Mouse (Mus musculus) hindbrain, embryonic 13.5 days (tissue): ENCODE results near the gene Olfr747. TPM values are rescaled to one million over a fixed set of nuclear protein-coding genes. Genes with fewer than 3 reads are reported as not detected.
"Not testable (repeated sequence)": the region's sequence is repeated elsewhere in the genome, so short reads cannot be mapped to it uniquely, and the experiment has no call there.

Experiments used
- ATAC-seq: fragments of 200-750 bp; cut with Nextera tagmentation; 2 replicates; pipeline ENCODE4 v1.8.0; 2017; ENCODE audit warnings: moderate TSS enrichment; ENCODE audit not compliant: low FRiP score
- H3K27ac ChIP-seq: fragments of 300-500 bp; sonication (generic); 2 replicates; pipeline ENCODE4 v1.5.1; 2015; ENCODE audit warnings: inconsistent platforms, mild to moderate bottlenecking, moderate library complexity
- H3K27me3 ChIP-seq: fragments of 300-500 bp; sonication (generic); 2 replicates; pipeline ENCODE4 v1.6.1; 2015; ENCODE audit warnings: mild to moderate bottlenecking, inconsistent platforms
- H3K36me3 ChIP-seq: fragments of 300-500 bp; sonication (generic); 2 replicates; pipeline ENCODE4 v1.6.1; 2015; ENCODE audit warnings: mild to moderate bottlenecking, inconsistent platforms
- H3K4me1 ChIP-seq: fragments of 300-500 bp; sonication (generic); replicated peaks from 2 replicates; pipeline ENCODE4 v1.6.1; 2015; ENCODE audit warnings: inconsistent platforms
- H3K4me2 ChIP-seq: fragments of 300-500 bp; sonication (generic); 2 replicates; pipeline ENCODE4 v1.6.1; 2015; ENCODE audit warnings: inconsistent platforms, mild to moderate bottlenecking, moderate library complexity
- H3K4me3 ChIP-seq: fragments of 300-500 bp; sonication (generic); 2 replicates; pipeline ENCODE4 v1.5.1; 2015; ENCODE audit warnings: mild to moderate bottlenecking, inconsistent platforms
- H3K9ac ChIP-seq: fragments of 300-500 bp; sonication (generic); 2 replicates; pipeline ENCODE4 v1.6.1; 2015; ENCODE audit warnings: mild to moderate bottlenecking, inconsistent platforms
- H3K9me3 ChIP-seq: fragments of 300-500 bp; sonication (generic); 2 replicates; pipeline ENCODE4 v1.6.1; 2016; ENCODE audit warnings: inconsistent platforms
- WGBS: fragments of 180-500 bp; shearing (Covaris S2); methylation state at CpG from one replicate; pipeline ENCODE4 v1.1.7; 2015; 5-methylcytosine and 5-hydroxymethylcytosine counted together
- polyA plus RNA-seq: library from polyadenylated mRNA; unstranded; fragments of >200 nt; fragmentation: Nextera tagmentation; extraction: Ambion mirVana; gene quantifications from 2 replicates; pipeline ENCODE4 v1.2.1, GENCODE M21; 2015

Olfr747 gene
- polyA plus RNA-seq = not detected in 2 replicates

GRCm38 (mm10) chr14:50693106-50693505, at the start of gene Olfr747:
Gene Olfr747 (minus strand): TSS chr14:50693206.
- Histone ChIP-seq H3K9me3 (no peaks in the 10 kb centered on the region), H3K4me1 (no peaks in the 10 kb centered on the region), H3K36me3 (no peaks in the 10 kb centered on the region), H3K4me2 (no peak within 1 kb of the TSS), H3K9ac (no peak within 1 kb of the TSS), H3K27ac (no peak within 1 kb of the TSS), H3K4me3 (no peak within 1 kb of the TSS), H3K27me3 (no peaks in the 10 kb centered on the region)
- WGBS = 92% methylated on average over 3 of the region's 3 CpGs
- no peak for ATAC-seq

- H3K9me3 ChIP-seq = no peaks in the 10 kb centered on the region
- whole genome bisulfite sequencing = 67% methylated on average over 2 of the region's 2 CpGs
- no peak for ATAC-seq
- H3K4me2 ChIP-seq = no peak overlapping the region
- H3K4me3 ChIP-seq = no peak overlapping the region
- H3K27me3 ChIP-seq = no peaks in the 10 kb centered on the region
- H3K9ac ChIP-seq = no peak overlapping the region
- no peaks in the 10 kb centered on the region for H3K36me3 ChIP-seq
- H3K27ac ChIP-seq = no peak overlapping the region
- H3K4me1 ChIP-seq = no peaks in the 10 kb centered on the region
Measured at GRCm38 (mm10) chr14:50741584-50741983, 48.6 kb upstream of the Olfr747 start.

DNA sequence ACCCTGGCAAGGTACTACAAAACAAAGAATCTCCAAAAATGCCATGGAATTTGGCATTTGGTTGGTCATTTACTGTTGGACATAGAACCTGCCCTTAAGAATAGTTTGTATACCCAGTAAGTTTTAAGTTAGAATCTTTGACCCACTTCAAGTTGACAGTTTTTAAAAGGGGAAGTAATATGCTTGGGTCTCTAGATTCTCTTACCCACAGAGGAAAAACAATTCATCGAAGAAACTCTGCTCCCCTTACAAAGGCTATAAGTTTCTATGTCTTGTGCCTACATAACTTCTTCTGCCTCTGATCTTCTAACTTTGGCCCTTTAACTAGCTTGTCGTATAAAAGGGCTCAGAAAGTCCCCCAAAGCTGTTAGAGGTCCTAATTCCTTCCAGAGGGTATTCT, 47.3 kb upstream of the Olfr747 start:
- WGBS = 82% methylated on average over 2 of the region's 2 CpGs
- H3K4me1 ChIP-seq = no peaks in the 10 kb centered on the region
- no peaks in the 10 kb centered on the region for H3K9me3 ChIP-seq
- no peak overlapping the region for H3K27ac ChIP-seq
- H3K4me3 ChIP-seq = no peak overlapping the region
- ATAC-seq = no peak
- no peak overlapping the region for H3K9ac ChIP-seq
- no peaks in the 10 kb centered on the region for H3K36me3 ChIP-seq
- H3K27me3 ChIP-seq = no peaks in the 10 kb centered on the region
- H3K4me2 ChIP-seq = no peak overlapping the region

- not testable (repeated sequence) for H3K4me1 ChIP-seq, H3K27ac ChIP-seq, H3K27me3 ChIP-seq, H3K36me3 ChIP-seq, H3K9me3 ChIP-seq, H3K9ac ChIP-seq, H3K4me3 ChIP-seq, H3K4me2 ChIP-seq, ATAC-seq
- 94% methylated on average over 4 of the region's 4 CpGs for WGBS
Measured at GRCm38 (mm10) chr14:50722371-50722770, 29.4 kb upstream of the Olfr747 start.

- not testable (repeated sequence) for H3K27ac ChIP-seq, H3K4me1 ChIP-seq, H3K9ac ChIP-seq, H3K4me3 ChIP-seq, H3K4me2 ChIP-seq, H3K27me3 ChIP-seq, H3K36me3 ChIP-seq, ATAC-seq, H3K9me3 ChIP-seq
- 92% methylated on average over 15 of the region's 15 CpGs for WGBS
Measured at GRCm38 (mm10) chr14:50719875-50720274, 26.9 kb upstream of the Olfr747 start.

GRCm38 (mm10) chr14:50707073-50707472, 14.1 kb upstream of the Olfr747 start, which contains the start of gene Olfr748:
Gene Olfr748 (plus strand): TSS chr14:50707373.
- WGBS = 73% methylated on average over 1 of the region's 1 CpGs
- no peak within 1 kb of the TSS for H3K4me3 ChIP-seq
- ATAC-seq = no peak

DNA sequence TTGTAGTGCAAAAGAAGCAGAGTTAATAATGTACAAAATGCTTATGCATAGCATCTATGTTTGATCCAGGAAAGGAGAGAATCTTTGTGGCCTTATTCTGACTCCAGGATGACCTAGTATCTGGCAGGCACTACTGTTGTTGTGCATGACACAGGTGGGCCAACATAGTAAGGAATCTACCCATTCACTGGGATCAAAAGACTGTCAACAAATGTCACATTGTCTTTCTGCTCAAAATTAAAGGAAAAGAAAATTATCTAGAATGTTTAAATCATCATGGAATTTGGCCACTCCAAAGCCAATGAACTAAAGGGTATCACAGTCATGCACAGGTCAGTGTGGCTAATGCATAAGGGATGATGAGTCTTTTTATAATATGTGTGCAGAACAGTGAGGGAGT, 46.2 kb downstream of the Olfr747 start, which contains the start of gene Olfr746:
TSS of gene Olfr746 (plus strand) at position 301 of the 400 bp plus-strand sequence.
- H3K4me3 ChIP-seq = no peak within 1 kb of the TSS
- H3K9ac ChIP-seq = no peak within 1 kb of the TSS
- no peak for ATAC-seq
- H3K4me2 ChIP-seq = no peak within 1 kb of the TSS
- H3K4me1 ChIP-seq = no peaks in the 10 kb centered on the region
- no peaks in the 10 kb centered on the region for H3K36me3 ChIP-seq
- no peak within 1 kb of the TSS for H3K27ac ChIP-seq
- no peaks in the 10 kb centered on the region for H3K27me3 ChIP-seq
- no peaks in the 10 kb centered on the region for H3K9me3 ChIP-seq

More at GRCm38 (mm10) chr14:50707073-50707472, 14.1 kb upstream of the Olfr747 start, which contains the start of gene Olfr748:
- no peak within 1 kb of the TSS for H3K4me2 ChIP-seq
- no peaks in the 10 kb centered on the region for H3K27me3 ChIP-seq
- H3K9ac ChIP-seq = no peak within 1 kb of the TSS
- no peaks in the 10 kb centered on the region for H3K36me3 ChIP-seq
- H3K9me3 ChIP-seq = no peaks in the 10 kb centered on the region
- no peaks in the 10 kb centered on the region for H3K4me1 ChIP-seq
- H3K27ac ChIP-seq = no peak within 1 kb of the TSS

DNA sequence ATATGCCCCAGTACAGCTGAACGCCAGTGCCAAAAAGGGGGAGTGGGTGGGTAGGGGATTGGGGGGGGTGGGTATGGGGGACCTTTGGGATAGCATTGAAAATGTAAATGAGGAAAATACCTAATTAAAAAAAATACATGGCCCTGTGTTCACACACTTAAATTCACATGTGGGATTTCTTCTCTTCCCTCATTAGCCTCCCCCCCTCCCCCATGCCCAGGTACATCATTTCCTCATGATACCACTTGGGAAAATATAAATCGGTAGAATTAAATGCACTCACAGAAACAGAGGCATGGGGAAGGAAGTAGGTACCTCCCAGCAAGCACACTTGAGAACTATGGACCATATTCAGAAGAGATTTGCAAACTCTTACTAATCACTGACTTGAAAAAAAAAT, 53.9 kb downstream of the Olfr747 start, which contains the start of gene Olfr745:
TSS of gene Olfr745 (plus strand) at position 301 of the 400 bp plus-strand sequence.
- no peak within 1 kb of the TSS for H3K9ac ChIP-seq
- H3K4me1 ChIP-seq = no peaks in the 10 kb centered on the region
- no peaks in the 10 kb centered on the region for H3K27me3 ChIP-seq
- no peak for ATAC-seq
- WGBS = 86% methylated on average over 2 of the region's 2 CpGs
- H3K27ac ChIP-seq = no peak within 1 kb of the TSS
- no peaks in the 10 kb centered on the region for H3K36me3 ChIP-seq
- no peak within 1 kb of the TSS for H3K4me3 ChIP-seq
- no peak within 1 kb of the TSS for H3K4me2 ChIP-seq
- H3K9me3 ChIP-seq = peaks cover 5% of the 10 kb centered on the region; the same call in 1 of the 2 replicates

Other genes starting within 250 kb of the Olfr747 start
- not detected in 2 replicates for gene Olfr740, start 247.7 kb downstream of the Olfr747 start, polyA plus RNA-seq
- not detected in 2 replicates for gene Olfr741, start 220.5 kb downstream of the Olfr747 start, polyA plus RNA-seq
- gene Olfr742, start 189.6 kb downstream of the Olfr747 start, polyA plus RNA-seq = not detected in 2 replicates
- gene Olfr743, start 171.4 kb downstream of the Olfr747 start, polyA plus RNA-seq = not detected in 2 replicates
- gene Olfr744, start 78.3 kb downstream of the Olfr747 start, polyA plus RNA-seq = not detected in 2 replicates
- not detected in 2 replicates for gene Olfr745, start 53.8 kb downstream of the Olfr747 start, polyA plus RNA-seq
- not detected in 2 replicates for gene Olfr746, start 46.1 kb downstream of the Olfr747 start, polyA plus RNA-seq
- not detected in 2 replicates for gene Olfr748, start 14.2 kb upstream of the Olfr747 start, polyA plus RNA-seq
- not detected in 2 replicates for gene Olfr749, start 51.9 kb upstream of the Olfr747 start, polyA plus RNA-seq
- gene Ttc5, start 92.3 kb upstream of the Olfr747 start, polyA plus RNA-seq = 121 and 133 TPM in 2 replicates
- gene Ccnb1ip1, start 114.5 kb upstream of the Olfr747 start, polyA plus RNA-seq = not detected in 2 replicates
- gene Parp2, start 114.6 kb upstream of the Olfr747 start, polyA plus RNA-seq = 42.0 and 44.0 TPM in 2 replicates
- 2.5 and 3.2 TPM in 2 replicates for gene Tep1, start 177.4 kb upstream of the Olfr747 start, polyA plus RNA-seq
- 0.83 and 1.3 TPM in 2 replicates for gene Klhl33, start 204.3 kb upstream of the Olfr747 start, polyA plus RNA-seq
- 116 and 119 TPM in 2 replicates for gene Osgep, start 231.7 kb upstream of the Olfr747 start, polyA plus RNA-seq
- 225 and 228 TPM in 2 replicates for gene Apex1, start 231.8 kb upstream of the Olfr747 start, polyA plus RNA-seq
- gene Pip4p1, start 237.7 kb upstream of the Olfr747 start, polyA plus RNA-seq = 79.0 and 87.9 TPM in 2 replicates
- 24.9 and 27.0 TPM in 2 replicates for gene Pnp, start 237.9 kb upstream of the Olfr747 start, polyA plus RNA-seq